Mouse (Mus musculus) testis, adult 2 months (tissue): Measurements from ENCODE around the gene Atr.

Experiments
- CTCF ChIP-seq: fragments of 200-500 bp; IDR thresholded peaks from 2 replicates; pipeline ENCODE4 v1.5.1; 2012; ENCODE audit warnings: low read depth, mild to moderate bottlenecking, inconsistent platforms, low read length, moderate library complexity; ENCODE audit not compliant: control insufficient read depth, insufficient read depth, insufficient replicate concordance
- POLR2A ChIP-seq: fragments of 200-500 bp; IDR thresholded peaks from 2 replicates; pipeline ENCODE4 v1.6.1; 2012; ENCODE audit warnings: low read depth, mild to moderate bottlenecking, inconsistent platforms, low read length, moderate library complexity; ENCODE audit not compliant: control insufficient read depth

GRCm38 (mm10) chr9:95815015-95815673 is 42.3 kb upstream of the Atr start:
- TF ChIP-seq POLR2A, result no peak
- TF ChIP-seq CTCF, result no peak
